Mouse (Mus musculus): ENCODE data around the gene 2300003K06Rik.
"Not testable (repeated sequence)": the region's sequence is repeated elsewhere in the genome, so short reads cannot be mapped to it uniquely, and the experiment has no call there.

2300003K06Rik gene

GRCm38 (mm10) chr11:99837966-99838365 is at the start of gene 2300003K06Rik:
TSS of gene 2300003K06Rik (minus strand) at chr11:99838066.
- DNase-seq = no peak

GRCm38 (mm10) chr11:99878887-99879286 is 41.0 kb upstream of the 2300003K06Rik start, which contains the start of gene Gm11567:
TSS of gene Gm11567 (plus strand) at chr11:99879187.
- DNase-seq = not testable (repeated sequence)

GRCm38 (mm10) chr11:99873089-99873488 is 35.2 kb upstream of the 2300003K06Rik start, which contains the start of gene Krtap9-1:
TSS of gene Krtap9-1 (plus strand) at chr11:99873389.
- DNase-seq = not testable (repeated sequence)

GRCm38 (mm10) chr11:99864176-99864575 is 26.3 kb upstream of the 2300003K06Rik start, which contains the start of gene Gm11559:
TSS of gene Gm11559 (plus strand) at chr11:99864476.
- DNase-seq = not testable (repeated sequence)

- no peak for DNase-seq
Measured at GRCm38 (mm10) chr11:99858761-99859160, 20.9 kb upstream of the 2300003K06Rik start.

- DNase-seq = no peak
Measured at GRCm38 (mm10) chr11:99857617-99858016, 19.8 kb upstream of the 2300003K06Rik start, which contains the start of gene Gm11568. TSS of gene Gm11568 (plus strand) at chr11:99857917.

GRCm38 (mm10) chr11:99854121-99854520 is 16.3 kb upstream of the 2300003K06Rik start:
- DNase-seq = no peak

- DNase-seq = no peak
Measured at GRCm38 (mm10) chr11:99851508-99851907, 13.6 kb upstream of the 2300003K06Rik start, which contains the start of gene Krtap4-16. TSS of gene Krtap4-16 (minus strand) at chr11:99851608.

- no peak for DNase-seq
Measured at GRCm38 (mm10) chr11:99846746-99847145, 8.9 kb upstream of the 2300003K06Rik start.

- no peak for DNase-seq
Measured at GRCm38 (mm10) chr11:99842185-99842584, 4.3 kb upstream of the 2300003K06Rik start.

- DNase-seq = not testable (repeated sequence)
Measured at GRCm38 (mm10) chr11:99815566-99815965, 22.3 kb downstream of the 2300003K06Rik start, which contains the start of gene Gm11564. TSS of gene Gm11564 (minus strand) at chr11:99815666.

- not testable (repeated sequence) for DNase-seq
Measured at GRCm38 (mm10) chr11:99809792-99810191, 28.1 kb downstream of the 2300003K06Rik start, which contains the start of gene Krtap4-13. TSS of gene Krtap4-13 (minus strand) at chr11:99809892.

- DNase-seq = not testable (repeated sequence)
Measured at GRCm38 (mm10) chr11:99804346-99804745, 33.5 kb downstream of the 2300003K06Rik start, which contains the start of gene Gm11554. TSS of gene Gm11554 (minus strand) at chr11:99804446.

- DNase-seq = not testable (repeated sequence)
Measured at GRCm38 (mm10) chr11:99798832-99799231, 39.0 kb downstream of the 2300003K06Rik start, which contains the start of gene Gm11569. TSS of gene Gm11569 (minus strand) at chr11:99798932.

GRCm38 (mm10) chr11:99793367-99793766 is 44.5 kb downstream of the 2300003K06Rik start, which contains the start of gene Gm11596:
TSS of gene Gm11596 (minus strand) at chr11:99793467.
- DNase-seq = no peak
